Mouse (Mus musculus) cerebellum, adult 2 months (tissue): Measurements from ENCODE around the gene Sbf2. TPM values are rescaled to one million over a fixed set of nuclear protein-coding genes. Genes with fewer than 3 reads are reported as not detected.
A peak's percentile ranks its signal among the peaks of the same experiment; 100 is the strongest.

Experiments used
- DNase-seq, 2 experiments: peaks; one replicate each; pipeline ENCODE4 v3.0.0; 2021
- H3K27ac ChIP-seq: fragments of 200-500 bp; 2 replicates; pipeline ENCODE4 v1.5.1; 2012; ENCODE audit warnings: low read length, control low read depth, inconsistent platforms; ENCODE audit not compliant: insufficient read depth
- H3K27me3 ChIP-seq: fragments of 200-500 bp; 2 replicates; pipeline ENCODE4 v1.6.1; 2012; ENCODE audit warnings: inconsistent platforms, mild to moderate bottlenecking, low read length, moderate library complexity; ENCODE audit not compliant: control insufficient read depth, insufficient read depth
- H3K4me1 ChIP-seq: fragments of 200-500 bp; 2 replicates; pipeline ENCODE4 v1.6.1; 2011; ENCODE audit warnings: low read length; ENCODE audit not compliant: control insufficient read depth, insufficient read depth
- H3K4me3 ChIP-seq: fragments of 200-500 bp; replicated peaks from 2 replicates; pipeline ENCODE3; 2011; ENCODE audit warnings: mild to moderate bottlenecking, low read depth, low read length, control low read depth; ENCODE audit not compliant: insufficient read depth
- CTCF ChIP-seq: fragments of 200-500 bp; IDR thresholded peaks from 2 replicates; pipeline ENCODE4 v1.5.1; 2011; ENCODE audit warnings: low read depth, mild to moderate bottlenecking, control low read depth, low read length, moderate library complexity, borderline replicate concordance; ENCODE audit not compliant: insufficient read depth
- POLR2A ChIP-seq: fragments of 200-500 bp; IDR thresholded peaks from 2 replicates; pipeline ENCODE4 v1.6.1; 2011; ENCODE audit warnings: low read length, control low read depth, borderline replicate concordance; ENCODE audit not compliant: insufficient read depth
- WGBS: fragments of 180-500 bp; shearing (Covaris S2); methylation state at CpG from one replicate; pipeline ENCODE4 v1.1.7; 2018; 5-methylcytosine and 5-hydroxymethylcytosine counted together
- polyA plus RNA-seq: library from polyadenylated mRNA; depleted of rRNA; stranded (reverse); fragments of >200 nt; gene quantifications from 2 replicates; pipeline ENCODE4 v1.2.3, GENCODE M21; 2012

The Sbf2 gene
- polyA plus RNA-seq, 1 experiment, result 34.7 TPM

DNA sequence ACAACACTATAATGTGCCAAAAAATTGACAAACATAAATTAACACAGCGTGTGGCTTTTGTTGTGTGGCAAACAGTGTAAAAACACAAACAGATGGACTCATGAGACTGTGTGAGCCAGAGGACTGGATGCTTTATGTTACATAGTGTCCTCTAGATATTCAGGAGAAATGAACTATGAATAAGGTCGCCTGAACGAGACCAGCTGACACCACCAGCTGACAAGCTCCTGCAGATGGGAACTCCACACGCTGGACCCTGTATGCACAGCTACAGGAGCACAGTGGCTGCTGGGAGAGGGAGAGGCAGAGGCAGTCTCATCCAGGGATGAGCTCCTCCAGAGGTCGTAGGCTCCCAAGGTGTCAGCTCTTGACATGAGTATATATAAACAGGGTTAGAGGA is 293.6 kb downstream of the Sbf2 start:
- no peaks in the 10 kb centered on the region for H3K27me3 ChIP-seq
- no peak for TF ChIP-seq CTCF
- no peak for TF ChIP-seq POLR2A
- H3K27ac ChIP-seq, result no peak overlapping the region
- no peak for DNase-seq
- 38% methylated on average over 5 of the region's 5 CpGs for WGBS
- H3K4me1 ChIP-seq, result no peaks in the 10 kb centered on the region
- H3K4me3 ChIP-seq, result no peak overlapping the region

DNA sequence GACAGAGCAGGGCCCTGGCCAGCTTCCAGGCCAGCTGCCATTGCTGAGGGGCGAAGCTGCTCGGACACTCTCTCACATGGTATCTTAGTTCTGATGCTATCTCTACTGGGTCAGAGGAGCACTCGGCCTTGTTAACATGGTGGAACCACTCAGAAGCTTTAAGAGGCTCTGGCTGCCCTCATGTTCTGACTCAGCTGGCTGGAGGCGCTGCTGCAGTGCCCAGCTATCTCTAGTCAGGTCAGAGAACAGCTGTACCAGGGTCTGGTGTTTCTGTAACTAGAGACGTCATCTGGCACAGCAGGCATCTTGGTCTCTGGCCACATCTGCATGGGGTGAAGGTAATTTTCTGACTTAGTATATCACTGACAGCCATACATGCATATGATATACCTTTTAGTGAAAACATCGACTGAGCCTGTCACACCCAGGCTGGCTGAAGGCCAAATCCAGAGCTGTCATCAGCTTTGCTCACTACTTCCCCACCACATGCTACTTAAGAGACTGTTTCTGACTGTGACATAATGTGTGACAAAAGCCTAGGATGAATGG is 295.7 kb downstream of the Sbf2 start:
- DNase-seq, result no peak
- TF ChIP-seq POLR2A, result no peak
- TF ChIP-seq CTCF, result no peak
- H3K27ac ChIP-seq, result no peak overlapping the region
- H3K4me3 ChIP-seq, result no peak overlapping the region
- H3K4me1 ChIP-seq, result peaks cover 9% of the 10 kb centered on the region
- 40% methylated on average over 6 of the region's 6 CpGs for WGBS
- no peaks in the 10 kb centered on the region for H3K27me3 ChIP-seq

DNA sequence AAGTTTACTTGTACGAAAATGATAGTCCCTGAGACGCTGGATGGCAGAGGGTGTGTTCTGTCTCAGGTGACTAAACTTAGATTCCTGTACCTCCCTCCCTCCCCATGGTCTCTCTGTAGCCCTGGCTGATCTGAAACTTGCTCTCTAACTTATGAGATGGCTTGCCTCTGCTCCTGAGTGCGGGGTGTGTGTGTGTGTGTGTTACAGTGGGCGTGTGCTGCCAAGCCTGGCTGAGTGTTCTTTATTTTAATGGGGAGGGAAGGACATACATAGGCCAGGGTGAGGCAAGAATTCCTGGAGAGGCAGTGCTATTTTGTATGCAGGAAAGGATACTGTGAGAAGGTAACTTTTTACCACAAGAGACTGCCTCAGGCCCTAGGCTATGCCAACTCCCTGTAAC is 297.3 kb downstream of the Sbf2 start:
- no peak overlapping the region for H3K27ac ChIP-seq
- no peak overlapping the region for H3K4me3 ChIP-seq
- DNase-seq, result no peak
- H3K4me1 ChIP-seq, result peaks cover 9% of the 10 kb centered on the region
- WGBS, result 96% methylated on average over 4 of the region's 4 CpGs
- H3K27me3 ChIP-seq, result no peaks in the 10 kb centered on the region
- TF ChIP-seq CTCF (no peak), POLR2A (no peak)

GRCm38 (mm10) chr7:110315352-110315751 is 299.4 kb downstream of the Sbf2 start:
- Histone ChIP-seq H3K27ac (no peak overlapping the region), H3K27me3 (no peaks in the 10 kb centered on the region), H3K4me3 (no peak overlapping the region), H3K4me1 (peaks cover 9% of the 10 kb centered on the region)
- 85% methylated on average over 1 of the region's 1 CpGs for WGBS
- TF ChIP-seq CTCF, result no peak
- TF ChIP-seq POLR2A, result no peak
- peak in 1 of 2 experiments; percentile 30 for DNase-seq

GRCm38 (mm10) chr7:110314401-110314890 is 300.3 kb downstream of the Sbf2 start:
- H3K27ac ChIP-seq, result no peak overlapping the region
- WGBS, result 26% methylated on average over 7 of the region's 7 CpGs
- TF ChIP-seq POLR2A (no peak), CTCF (no peak)
- H3K27me3 ChIP-seq, result no peaks in the 10 kb centered on the region
- H3K4me1 ChIP-seq, result peaks cover 9% of the 10 kb centered on the region
- no peak overlapping the region for H3K4me3 ChIP-seq
- DNase-seq, result peak; percentile 64 to 84

- no peak for TF ChIP-seq POLR2A
- TF ChIP-seq CTCF, result no peak
- H3K27me3 ChIP-seq, result no peaks in the 10 kb centered on the region
- peaks cover 12% of the 10 kb centered on the region for H3K4me1 ChIP-seq
- no peak for DNase-seq
- WGBS, result 97% methylated on average over 9 of the region's 9 CpGs
- no peak overlapping the region for H3K4me3 ChIP-seq
- no peak overlapping the region for H3K27ac ChIP-seq
Observed at GRCm38 (mm10) chr7:110313392-110314055, 301.2 kb downstream of the Sbf2 start.

GRCm38 (mm10) chr7:110309246-110309645 is 305.5 kb downstream of the Sbf2 start:
- peak; percentile 45 to 56 for DNase-seq
- no peak overlapping the region for H3K4me3 ChIP-seq
- TF ChIP-seq CTCF, result no peak
- no peak for TF ChIP-seq POLR2A
- peaks cover 3% of the 10 kb centered on the region for H3K4me1 ChIP-seq
- WGBS, result 19% methylated on average over 8 of the region's 8 CpGs
- H3K27ac ChIP-seq, result no peak overlapping the region
- no peaks in the 10 kb centered on the region for H3K27me3 ChIP-seq

- H3K27ac ChIP-seq, result no peak overlapping the region
- no peaks in the 10 kb centered on the region for H3K27me3 ChIP-seq
- no peak for TF ChIP-seq POLR2A
- no peak for TF ChIP-seq CTCF
- H3K4me3 ChIP-seq, result no peak overlapping the region
- peaks cover 3% of the 10 kb centered on the region for H3K4me1 ChIP-seq
- no peak for DNase-seq
- 83% methylated on average over 11 of the region's 11 CpGs for WGBS
Observed at GRCm38 (mm10) chr7:110307741-110308140, 307.0 kb downstream of the Sbf2 start.
